Mouse (Mus musculus) cerebellum, adult 2 months (tissue): ENCODE measurements around the gene Phlda3. TPM values are rescaled to one million over a fixed set of nuclear protein-coding genes. Genes with fewer than 3 reads are reported as not detected.

ENCODE experiments used
- DNase-seq, 2 experiments: peaks; one replicate each; pipeline ENCODE4 v3.0.0; 2021
- H3K27ac ChIP-seq: fragments of 200-500 bp; 2 replicates; pipeline ENCODE4 v1.5.1; 2012; ENCODE audit warnings: low read length, control low read depth, inconsistent platforms; ENCODE audit not compliant: insufficient read depth
- H3K27me3 ChIP-seq: fragments of 200-500 bp; 2 replicates; pipeline ENCODE4 v1.6.1; 2012; ENCODE audit warnings: inconsistent platforms, mild to moderate bottlenecking, low read length, moderate library complexity; ENCODE audit not compliant: control insufficient read depth, insufficient read depth
- H3K4me1 ChIP-seq: fragments of 200-500 bp; 2 replicates; pipeline ENCODE4 v1.6.1; 2011; ENCODE audit warnings: low read length; ENCODE audit not compliant: control insufficient read depth, insufficient read depth
- H3K4me3 ChIP-seq: fragments of 200-500 bp; replicated peaks from 2 replicates; pipeline ENCODE3; 2011; ENCODE audit warnings: mild to moderate bottlenecking, low read depth, low read length, control low read depth; ENCODE audit not compliant: insufficient read depth
- CTCF ChIP-seq: fragments of 200-500 bp; IDR thresholded peaks from 2 replicates; pipeline ENCODE4 v1.5.1; 2011; ENCODE audit warnings: low read depth, mild to moderate bottlenecking, control low read depth, low read length, moderate library complexity, borderline replicate concordance; ENCODE audit not compliant: insufficient read depth
- POLR2A ChIP-seq: fragments of 200-500 bp; IDR thresholded peaks from 2 replicates; pipeline ENCODE4 v1.6.1; 2011; ENCODE audit warnings: low read length, control low read depth, borderline replicate concordance; ENCODE audit not compliant: insufficient read depth
- WGBS: fragments of 180-500 bp; shearing (Covaris S2); methylation state at CpG from one replicate; pipeline ENCODE4 v1.1.7; 2018; 5-methylcytosine and 5-hydroxymethylcytosine counted together
- polyA plus RNA-seq: library from polyadenylated mRNA; depleted of rRNA; stranded (reverse); fragments of >200 nt; gene quantifications from 2 replicates; pipeline ENCODE4 v1.2.3, GENCODE M21; 2012; rRNA removed

Phlda3 gene
- 72.7 and 93.0 TPM in 2 replicates for polyA plus RNA-seq

- 2% methylated on average over 90 of the region's 90 CpGs for WGBS
- H3K27me3 ChIP-seq, result no peaks in the 10 kb centered on the region
- TF ChIP-seq CTCF, result no peak
- no peaks in the 10 kb centered on the region for H3K4me1 ChIP-seq
- peak within 1 kb of the TSS; percentile 39 for H3K4me3 ChIP-seq
- H3K27ac ChIP-seq, result no peak within 1 kb of the TSS; the same call in 1 of the 2 replicates
- DNase-seq, result peak; percentile 39 to 50
These were observed at the start of gene Phlda3 for GRCm38 (mm10) chr1:135765645-135766591. Gene Phlda3, plus strand, starts transcription at chr1:135766119.

- no peak for TF ChIP-seq POLR2A
- TF ChIP-seq CTCF, result peak; percentile 65; the same call in 1 of the 2 replicates
- no peak overlapping the region for H3K4me3 ChIP-seq
- no peaks in the 10 kb centered on the region for H3K27me3 ChIP-seq
- 24% methylated on average over 9 of the region's 9 CpGs for WGBS
- no peaks in the 10 kb centered on the region for H3K4me1 ChIP-seq
- DNase-seq, result peak in 1 of 2 experiments; percentile 26
- H3K27ac ChIP-seq, result no peak overlapping the region
These were observed 46.4 kb upstream of the Phlda3 start for GRCm38 (mm10) chr1:135719486-135719885.

- Histone ChIP-seq H3K27ac (no peak within 1 kb of the TSS), H3K4me1 (no peaks in the 10 kb centered on the region), H3K27me3 (no peaks in the 10 kb centered on the region), H3K4me3 (no peak within 1 kb of the TSS)
- WGBS, result 78% methylated on average over 6 of the region's 6 CpGs
- TF ChIP-seq CTCF, result no peak
- TF ChIP-seq POLR2A, result no peak
- no peak for DNase-seq
These were observed 45.9 kb upstream of the Phlda3 start, which contains the start of gene Csrp1 for GRCm38 (mm10) chr1:135719983-135720382. Gene Csrp1, plus strand, starts transcription at chr1:135720061.

GRCm38 (mm10) chr1:135723016-135723415, 42.9 kb upstream of the Phlda3 start:
- no peak overlapping the region for H3K27ac ChIP-seq
- no peaks in the 10 kb centered on the region for H3K4me1 ChIP-seq
- TF ChIP-seq POLR2A, result no peak
- TF ChIP-seq CTCF, result no peak
- DNase-seq, result no peak
- H3K27me3 ChIP-seq, result no peaks in the 10 kb centered on the region
- H3K4me3 ChIP-seq, result no peak overlapping the region
- 65% methylated on average over 1 of the region's 1 CpGs for WGBS

- H3K27ac ChIP-seq, result no peak overlapping the region
- H3K4me1 ChIP-seq, result no peaks in the 10 kb centered on the region
- 83% methylated on average over 4 of the region's 4 CpGs for WGBS
- DNase-seq, result no peak
- H3K4me3 ChIP-seq, result no peak overlapping the region
- no peaks in the 10 kb centered on the region for H3K27me3 ChIP-seq
- TF ChIP-seq POLR2A, result no peak
- TF ChIP-seq CTCF, result no peak
These were observed 41.8 kb upstream of the Phlda3 start for GRCm38 (mm10) chr1:135724134-135724533.

- TF ChIP-seq CTCF, result no peak
- TF ChIP-seq POLR2A, result no peak
- 95% methylated on average over 6 of the region's 6 CpGs for WGBS
- no peaks in the 10 kb centered on the region for H3K27me3 ChIP-seq
- H3K4me1 ChIP-seq, result no peaks in the 10 kb centered on the region
- DNase-seq, result no peak
- H3K27ac ChIP-seq, result no peak overlapping the region
- H3K4me3 ChIP-seq, result no peak overlapping the region
These were observed 40.6 kb upstream of the Phlda3 start for GRCm38 (mm10) chr1:135725324-135725723.

GRCm38 (mm10) chr1:135725936-135726335, 40.0 kb upstream of the Phlda3 start:
- H3K27ac ChIP-seq, result no peak overlapping the region
- no peak for TF ChIP-seq POLR2A
- TF ChIP-seq CTCF, result no peak
- no peaks in the 10 kb centered on the region for H3K27me3 ChIP-seq
- no peak overlapping the region for H3K4me3 ChIP-seq
- WGBS, result 29% methylated on average over 7 of the region's 7 CpGs
- no peaks in the 10 kb centered on the region for H3K4me1 ChIP-seq
- DNase-seq, result no peak

GRCm38 (mm10) chr1:135728631-135729366, 37.1 kb upstream of the Phlda3 start:
- 4% methylated on average over 35 of the region's 35 CpGs for WGBS
- TF ChIP-seq CTCF (no peak), POLR2A (peak; percentile 33; the same call in 1 of the 2 replicates)
- peak; percentile 49 to 63 for DNase-seq
- H3K27me3 ChIP-seq, result no peaks in the 10 kb centered on the region
- peak overlapping the region; percentile 55; the same call in 1 of the 2 replicates for H3K27ac ChIP-seq
- H3K4me3 ChIP-seq, result peak overlapping the region; percentile 33
- H3K4me1 ChIP-seq, result no peaks in the 10 kb centered on the region
